Mouse (Mus musculus) bone marrow macrophage, adult 2 months (primary cell): Measurements from ENCODE around the gene Phyh.

Experiments used
- CTCF ChIP-seq: IDR thresholded peaks from 2 replicates; pipeline ENCODE4 v1.5.1; 2012; ENCODE audit warnings: low read depth, mild to moderate bottlenecking, low read length, moderate library complexity
- POLR2A ChIP-seq: IDR thresholded peaks from 2 replicates; pipeline ENCODE4 v1.6.1; 2012; ENCODE audit warnings: mild to moderate bottlenecking, low read depth, low read length, borderline replicate concordance

DNA sequence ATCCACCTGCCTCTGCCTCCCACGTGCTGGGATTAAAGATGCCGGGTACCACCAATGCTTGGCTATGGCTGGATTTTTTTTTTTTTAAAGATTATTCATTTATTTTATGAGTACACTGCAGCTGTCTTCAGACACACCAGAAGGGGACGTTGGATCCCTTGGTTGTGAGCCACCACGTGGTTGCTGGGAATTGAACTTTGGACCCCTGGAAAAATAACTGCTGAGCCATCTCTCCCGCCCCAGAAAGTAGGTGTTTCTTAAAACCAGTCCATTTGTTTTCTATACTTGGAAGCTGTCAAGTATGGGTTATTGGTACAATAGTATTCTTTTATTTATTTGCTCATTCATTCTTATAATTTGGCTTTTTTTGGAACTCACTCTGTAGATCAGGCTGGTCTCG is 31.9 kb upstream of the Phyh start:
- no peak for TF ChIP-seq CTCF
- no peak for TF ChIP-seq POLR2A
